Mouse (Mus musculus): ENCODE data around the gene Gm17361.
"Not testable (repeated sequence)": the region's sequence is repeated elsewhere in the genome, so short reads cannot be mapped to it uniquely, and the experiment has no call there.

Gene Gm17361

GRCm38 (mm10) chrX:125003863-125004262 lies at the start of gene Gm17361:
TSS of gene Gm17361 (plus strand) at chrX:125004163.
- not testable (repeated sequence) for DNase-seq (ENCODE audit: low read depth, low spot score)

All from brain, adult 2 months (tissue).